Mouse (Mus musculus): Measurements from ENCODE around the gene Tdrd7.

The Tdrd7 gene

DNA sequence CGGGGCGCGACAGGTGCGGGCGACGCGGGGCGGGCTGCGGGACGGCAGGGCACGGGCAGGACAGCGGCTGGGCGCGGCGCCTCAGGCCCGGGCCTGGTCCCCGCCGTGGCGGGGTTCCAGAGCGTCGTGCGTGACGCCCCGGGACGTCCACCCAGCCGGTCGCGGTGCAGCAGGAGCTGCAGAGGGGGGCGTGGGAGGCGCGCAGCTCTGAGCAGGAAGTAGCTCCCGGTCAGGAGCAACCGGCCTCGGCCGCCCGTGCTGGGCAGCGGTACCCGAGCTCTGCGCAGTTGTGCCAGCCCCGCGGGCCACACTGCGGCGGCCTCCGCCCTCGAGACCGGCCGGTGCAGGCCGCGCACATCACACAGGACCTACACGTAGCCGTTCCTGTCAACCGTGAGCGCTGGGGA is 7.3 kb downstream of the Tdrd7 start:
- no peak for DNase-seq (ENCODE audit: low read depth, low spot score)

DNA sequence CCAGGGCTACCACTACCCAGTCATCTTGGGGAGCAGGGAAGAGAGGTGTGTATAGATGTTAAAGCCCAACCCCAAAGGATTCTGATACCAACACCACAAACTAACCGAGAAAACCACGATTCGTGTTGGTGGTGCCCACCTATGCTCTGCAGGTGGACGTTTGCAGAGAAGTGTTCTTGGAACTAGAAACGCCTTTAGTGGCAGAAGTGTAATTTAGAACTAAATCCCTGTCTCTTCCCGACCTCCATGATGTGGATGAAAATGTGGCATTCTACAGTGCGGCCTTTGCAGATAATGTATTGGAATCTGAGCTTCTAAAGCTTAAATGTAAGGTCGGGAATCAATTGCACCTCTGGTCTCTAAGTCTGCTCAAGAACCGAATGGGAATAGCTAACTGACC is 7.8 kb downstream of the Tdrd7 start:
- no peak for DNase-seq (ENCODE audit: low read depth, low spot score)

DNA sequence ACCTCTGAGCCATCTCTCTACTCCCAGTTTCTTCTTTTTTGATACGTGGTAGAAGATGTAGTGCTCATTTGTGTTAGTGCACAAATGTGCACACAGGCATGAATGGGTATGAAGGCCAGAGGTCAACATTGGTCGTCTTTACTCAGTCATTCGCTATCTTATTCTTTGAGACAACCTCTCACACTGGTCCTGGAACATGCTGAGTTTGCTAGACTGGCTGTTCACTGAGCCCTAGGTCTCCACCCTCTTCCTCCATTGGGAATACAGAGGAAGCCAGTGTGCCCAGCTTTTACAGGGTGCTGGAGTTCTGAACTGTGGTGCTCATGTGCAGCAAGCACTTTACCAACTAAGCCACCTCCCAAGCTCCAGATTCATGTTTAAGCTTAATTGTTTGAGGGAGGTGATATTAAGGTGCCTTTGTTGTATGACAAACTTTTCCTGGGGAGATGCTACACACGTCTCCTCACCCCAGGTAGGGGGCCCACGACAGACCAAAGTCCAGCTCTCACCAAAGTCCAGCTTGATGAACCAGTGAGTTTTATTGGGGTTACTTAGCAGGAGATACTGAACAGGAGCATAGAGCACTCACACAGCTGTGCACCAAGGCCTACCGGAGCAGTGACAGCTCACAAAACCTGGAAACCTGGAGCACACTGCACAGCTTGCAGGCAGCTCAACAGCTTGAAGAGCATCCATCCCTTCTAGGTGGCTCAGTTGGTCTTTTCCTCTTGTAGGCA is 12.0 kb downstream of the Tdrd7 start:
- DNase-seq (ENCODE audit: low read depth, low spot score) = no peak

DNA sequence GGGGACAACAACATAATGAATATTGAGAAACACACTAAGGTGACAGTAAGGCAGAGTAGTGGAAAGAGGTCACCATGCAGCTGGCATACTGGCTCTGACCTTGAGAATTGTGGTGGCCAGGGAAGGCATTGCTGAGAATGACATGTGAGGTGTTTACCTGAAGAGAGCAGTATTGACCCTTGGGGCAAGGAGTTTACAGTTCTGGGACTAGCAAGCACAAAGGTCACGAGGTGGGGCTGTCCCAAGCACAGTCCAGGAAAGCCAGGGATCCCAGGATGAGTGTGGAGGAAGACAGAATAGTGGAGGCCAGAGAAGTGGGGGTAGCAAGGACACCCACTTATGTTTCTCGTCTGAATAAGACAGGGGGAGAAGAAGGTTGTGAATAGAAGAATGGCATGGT is 14.8 kb downstream of the Tdrd7 start:
- no peak for DNase-seq (ENCODE audit: low read depth, low spot score)

DNA sequence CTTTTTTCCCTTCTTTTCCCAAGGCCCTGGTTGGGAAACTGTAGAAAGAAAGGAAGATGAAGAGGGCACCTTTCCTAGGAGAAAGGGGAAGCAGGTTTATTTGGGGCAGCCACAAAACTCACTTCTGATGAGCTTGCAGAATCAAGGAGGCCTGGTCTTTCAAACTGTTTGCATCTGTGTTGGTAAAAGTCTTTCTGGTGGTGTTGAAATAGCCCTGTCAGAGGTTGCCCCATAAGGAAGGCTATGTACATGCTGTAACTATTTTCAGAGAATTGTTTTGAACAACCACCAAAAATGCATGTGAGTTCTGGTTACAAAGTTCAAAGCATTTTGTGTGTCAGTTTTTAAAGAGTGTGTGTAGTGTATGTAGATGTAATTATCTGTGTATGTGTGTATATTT is 15.9 kb downstream of the Tdrd7 start:
- DNase-seq (ENCODE audit: low read depth, low spot score) = no peak

DNA sequence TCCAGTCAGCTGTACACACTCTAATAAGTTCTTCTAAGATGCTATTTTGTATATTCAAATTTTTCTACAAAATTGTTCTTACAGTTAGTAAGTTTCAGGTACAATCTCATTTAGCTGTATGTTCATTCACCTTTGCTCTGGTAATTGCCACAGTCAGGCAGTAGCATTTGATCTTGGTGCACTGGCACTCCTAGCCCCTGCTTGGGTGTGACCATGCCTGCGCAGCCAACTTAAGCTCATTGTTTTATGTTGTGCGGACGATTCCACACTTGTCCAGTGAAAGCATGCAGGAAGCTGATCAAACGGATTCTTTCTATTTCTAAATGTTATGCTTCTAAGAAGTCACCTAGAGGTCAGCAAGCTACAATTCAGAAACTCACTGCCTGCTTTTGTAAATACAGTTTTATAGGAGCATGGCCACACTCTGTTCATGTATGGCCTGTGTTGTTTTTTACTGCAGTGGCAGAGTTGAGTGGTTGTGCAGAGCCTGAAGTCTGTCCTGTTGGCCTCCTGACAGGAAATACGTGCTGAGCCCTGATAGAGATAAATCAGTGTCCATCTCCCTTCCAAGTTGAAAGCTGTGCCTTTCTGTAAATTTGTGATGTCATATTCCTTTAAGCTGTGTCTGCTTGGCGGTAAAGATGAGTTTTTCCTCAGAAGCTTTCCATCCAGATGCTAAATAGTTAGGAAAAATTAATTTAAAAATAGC is 25.4 kb downstream of the Tdrd7 start:
- no peak for DNase-seq (ENCODE audit: low read depth, low spot score)

DNA sequence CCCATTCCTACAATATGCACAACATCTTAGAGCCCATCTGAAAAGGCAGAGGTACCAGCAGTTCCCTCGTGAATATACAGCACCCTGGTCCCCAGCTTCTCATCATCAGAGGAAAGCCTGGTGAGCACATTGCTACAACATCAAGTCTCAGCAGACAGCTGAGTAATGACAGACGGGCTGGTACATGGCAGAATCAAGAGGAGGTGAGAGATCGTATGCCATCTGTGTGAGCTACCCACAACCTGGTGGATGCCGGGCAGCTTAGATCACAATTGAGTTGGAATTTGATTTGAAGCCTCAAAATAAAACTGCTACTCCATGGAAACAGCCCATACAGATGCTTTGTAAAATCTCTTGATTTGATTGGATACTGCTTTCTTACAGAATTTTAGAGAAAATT is 33.4 kb downstream of the Tdrd7 start:
- DNase-seq (ENCODE audit: low read depth, low spot score) = peak; percentile 53

DNA sequence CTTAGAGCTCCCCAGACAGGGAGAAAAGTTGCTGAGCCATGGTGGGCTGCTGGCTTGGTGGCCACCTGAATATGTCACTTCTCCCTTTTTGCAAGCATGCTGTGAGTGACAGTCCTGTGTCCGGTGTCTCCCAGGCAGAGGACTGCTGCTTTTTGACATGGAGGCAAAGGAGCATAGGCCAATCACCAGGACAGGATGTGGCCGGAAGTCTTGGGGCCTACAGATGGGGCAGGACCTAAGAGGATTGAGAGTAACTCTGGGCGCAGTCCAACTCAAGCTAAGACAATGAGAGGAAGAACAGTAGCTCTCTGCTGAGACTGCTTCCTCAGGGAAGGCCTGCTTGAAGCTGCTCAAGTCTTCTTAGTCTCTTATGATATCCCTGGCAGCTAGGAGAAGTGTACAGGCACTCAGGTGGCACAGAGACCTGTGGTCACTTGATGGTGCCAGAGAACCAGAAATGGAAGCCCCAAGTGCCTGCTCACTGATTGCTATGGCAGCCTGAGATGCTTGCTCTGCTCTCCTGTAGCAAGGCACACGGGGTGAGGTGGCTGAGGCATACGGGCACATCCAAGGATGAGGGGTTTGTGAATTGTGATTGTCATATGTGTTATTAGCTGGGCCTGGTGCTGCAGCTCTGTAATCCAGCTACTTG is 43.1 kb downstream of the Tdrd7 start:
- no peak for DNase-seq (ENCODE audit: low read depth, low spot score)

DNA sequence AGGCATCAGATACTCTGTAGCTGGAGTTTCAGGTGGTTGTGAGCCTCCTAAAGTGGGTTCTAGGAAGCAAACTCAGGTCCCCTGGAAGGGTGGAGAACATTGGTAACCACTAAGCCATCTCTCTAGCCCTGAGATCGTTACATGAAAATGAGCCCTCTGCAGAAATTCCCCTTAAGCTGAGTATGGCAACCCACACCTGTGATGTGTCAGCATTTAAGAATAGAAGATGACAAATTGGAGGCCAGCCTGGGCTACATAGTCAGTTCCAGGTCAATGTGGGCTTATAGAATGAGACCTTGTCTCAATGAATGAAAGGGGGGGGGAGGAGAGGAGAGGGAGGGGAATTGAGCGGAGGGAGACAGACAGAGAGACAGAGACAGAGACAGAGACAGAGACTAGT is 46.6 kb downstream of the Tdrd7 start:
- DNase-seq (ENCODE audit: low read depth, low spot score) = no peak

DNA sequence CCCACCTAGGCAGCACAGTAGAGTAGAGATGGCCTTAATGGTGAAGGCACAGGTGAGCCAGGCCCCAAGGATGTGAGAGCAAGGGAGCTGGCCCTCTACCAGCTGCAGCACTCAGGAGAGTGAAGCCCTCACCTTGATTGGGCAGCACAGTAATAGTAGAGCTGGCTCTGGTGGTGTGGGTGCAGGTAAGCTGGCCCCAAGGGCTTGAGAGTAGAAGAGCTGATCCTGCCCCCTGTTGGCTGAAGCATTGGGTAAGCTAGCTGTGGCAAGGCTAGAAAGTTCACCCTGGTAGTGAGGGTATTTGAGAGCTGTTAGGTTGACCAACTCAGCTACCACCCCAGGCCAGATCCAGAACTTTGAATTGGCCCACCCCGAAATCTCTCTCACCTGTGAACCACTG is 50.5 kb downstream of the Tdrd7 start:
- DNase-seq (ENCODE audit: low read depth, low spot score) = no peak

DNA sequence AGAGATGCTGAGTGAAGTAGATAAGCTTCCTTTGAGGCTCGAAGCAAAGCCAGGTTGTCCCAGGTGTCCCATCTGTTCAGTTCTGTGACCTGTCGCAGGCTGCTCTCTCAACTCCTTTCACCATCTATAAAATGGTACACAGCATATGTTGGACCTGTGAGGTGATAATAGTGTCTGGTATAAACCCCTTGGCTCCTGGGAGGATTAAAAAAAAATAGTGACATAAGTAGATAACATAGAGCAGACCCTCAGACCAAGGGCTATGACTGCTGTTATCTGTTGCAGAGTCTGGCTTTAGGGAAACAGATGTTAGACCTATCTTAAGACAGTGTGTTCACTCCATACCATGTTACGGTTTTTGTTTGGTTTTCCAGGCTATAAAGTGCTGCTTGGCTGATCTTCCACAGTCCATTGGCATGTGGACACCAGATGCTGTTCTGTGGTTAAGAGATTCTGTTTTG is 57.9 kb downstream of the Tdrd7 start:
- DNase-seq (ENCODE audit: low read depth, low spot score) = no peak

DNA sequence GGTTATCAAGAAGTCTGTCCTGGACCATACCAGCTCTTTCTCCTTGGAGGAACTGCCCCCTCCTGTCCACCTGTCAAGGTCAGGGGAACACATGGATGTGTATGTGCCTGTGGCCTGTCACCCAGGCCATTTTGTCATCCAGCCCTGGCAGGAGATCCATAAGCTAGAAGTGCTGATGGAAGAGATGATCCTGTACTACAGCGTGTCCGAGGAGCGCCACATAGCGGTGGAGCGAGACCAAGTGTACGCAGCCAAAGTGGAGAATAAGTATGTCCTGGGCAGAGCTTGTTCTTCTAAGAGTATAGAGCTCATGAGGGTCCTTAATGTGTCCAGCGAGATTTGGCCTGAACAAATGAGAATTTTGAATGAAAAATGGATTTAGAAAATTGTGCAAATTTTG is 60.8 kb downstream of the Tdrd7 start:
- no peak for DNase-seq (ENCODE audit: low read depth, low spot score)

DNA sequence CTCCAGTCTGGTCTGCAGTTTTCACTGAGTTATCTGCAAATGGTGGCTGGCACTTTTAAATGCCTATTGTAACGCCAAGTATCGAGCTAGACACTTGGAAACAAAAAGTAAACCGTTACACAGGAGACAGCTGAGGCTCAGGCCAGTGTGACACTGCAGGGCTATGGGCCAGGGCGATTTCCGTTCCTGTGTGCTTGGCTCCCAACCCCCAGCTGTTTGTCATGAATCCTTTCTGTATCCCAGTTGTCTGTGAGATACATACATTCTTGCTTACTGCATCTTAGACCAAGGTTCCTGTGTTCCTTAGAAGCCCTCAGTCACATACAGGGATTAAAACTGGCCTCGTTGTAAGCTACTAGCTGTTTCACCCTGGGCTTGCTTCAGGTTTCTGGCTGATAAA is 63.1 kb downstream of the Tdrd7 start:
- DNase-seq (ENCODE audit: low read depth, low spot score) = no peak

DNA sequence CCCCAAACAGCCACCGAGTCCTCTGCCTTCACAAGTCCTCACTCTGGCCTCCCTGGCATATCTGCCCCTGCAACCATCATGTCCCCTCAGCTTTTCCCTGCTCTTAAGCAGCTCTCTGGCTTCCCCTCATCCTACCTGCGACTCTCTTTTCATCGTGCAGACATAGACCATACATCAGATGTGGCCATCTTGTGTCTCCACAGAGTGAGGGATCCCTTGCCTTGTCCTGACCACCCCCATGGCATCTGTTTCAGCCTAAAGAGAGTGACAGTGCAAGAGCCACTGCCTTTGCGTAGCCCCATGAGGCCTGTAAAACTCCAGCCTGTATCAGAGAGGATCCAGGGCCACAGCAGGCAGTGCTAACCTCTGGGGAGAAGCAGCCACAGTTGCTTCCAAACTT is 63.6 kb downstream of the Tdrd7 start:
- DNase-seq (ENCODE audit: low read depth, low spot score) = no peak

DNA sequence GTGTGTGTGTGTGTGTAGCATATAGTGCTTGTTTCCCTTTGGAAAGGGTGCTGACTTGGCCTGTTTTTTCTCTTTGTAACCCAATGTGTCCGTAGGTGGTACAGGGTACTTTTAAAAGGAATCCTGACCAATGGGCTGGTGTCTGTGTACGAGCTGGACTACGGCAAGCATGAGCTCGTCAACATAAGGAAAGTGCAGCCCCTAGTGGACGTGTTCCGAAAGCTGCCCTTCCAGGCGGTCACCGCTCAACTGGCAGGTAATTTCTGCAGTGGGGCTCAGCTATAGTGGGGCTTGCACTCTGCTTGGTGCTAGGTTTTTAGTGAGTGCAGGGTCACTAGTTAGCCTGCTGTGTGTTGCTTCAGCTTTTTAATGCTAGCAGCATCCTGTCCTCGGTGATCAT is 64.4 kb downstream of the Tdrd7 start:
- no peak for DNase-seq (ENCODE audit: low read depth, low spot score)

DNA sequence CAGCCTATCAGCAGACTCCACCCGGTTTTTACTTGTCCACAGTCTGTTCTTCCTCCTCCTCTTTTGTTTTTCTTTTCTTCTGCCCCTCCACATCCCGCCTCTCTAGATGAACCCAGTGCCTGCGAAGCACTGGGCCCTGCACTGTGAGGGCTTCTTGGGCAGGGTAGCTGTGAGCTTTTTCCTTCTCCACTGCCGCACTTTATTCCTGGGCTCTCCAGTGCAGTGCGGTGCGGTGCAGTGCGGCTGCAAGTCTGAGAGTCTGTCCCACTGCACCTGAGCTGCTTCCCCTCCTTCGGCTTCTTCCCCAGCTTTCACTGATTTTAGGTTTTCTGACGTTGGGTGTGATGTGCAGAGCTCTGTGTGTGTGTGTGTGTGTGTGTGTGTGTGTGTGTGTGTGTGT is 67.3 kb downstream of the Tdrd7 start:
- DNase-seq (ENCODE audit: low read depth, low spot score) = no peak

DNA sequence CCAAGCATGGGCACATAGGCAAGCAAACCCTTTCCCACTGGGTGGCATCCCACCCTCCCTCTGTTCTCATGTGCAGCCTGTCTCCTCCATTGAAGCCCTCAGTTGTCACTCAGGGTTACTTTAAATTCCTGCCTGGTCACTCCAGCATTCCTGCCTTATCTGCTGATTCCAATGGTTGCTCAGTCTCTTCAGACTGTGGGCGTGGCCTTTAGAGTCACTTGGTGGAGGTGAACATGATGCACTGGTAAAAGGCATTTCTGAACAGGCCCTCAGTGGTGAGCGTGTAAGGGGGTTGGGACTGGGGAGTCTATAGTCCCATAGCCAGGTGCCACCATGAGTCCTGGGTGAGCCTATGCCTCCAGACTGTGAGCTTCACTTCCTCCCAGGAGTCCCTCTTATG is 68.1 kb downstream of the Tdrd7 start:
- DNase-seq (ENCODE audit: low read depth, low spot score) = no peak

DNA sequence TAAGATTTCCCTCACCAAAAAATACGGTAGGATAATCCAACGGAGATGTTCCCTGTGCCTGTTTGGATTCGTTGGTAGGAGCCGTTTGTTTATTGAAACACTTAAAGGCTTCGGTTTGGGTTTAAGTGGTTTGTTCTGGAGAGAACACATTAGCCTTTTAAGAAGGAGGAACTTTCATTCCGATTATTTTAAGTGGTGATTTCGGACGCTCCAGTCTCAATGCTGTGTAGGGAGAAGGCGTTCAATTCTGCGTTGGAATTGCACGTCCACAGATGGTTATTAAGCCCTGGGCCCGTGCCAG is 73.4 kb downstream of the Tdrd7 start:
- no peak for DNase-seq (ENCODE audit: low read depth, low spot score)

DNA sequence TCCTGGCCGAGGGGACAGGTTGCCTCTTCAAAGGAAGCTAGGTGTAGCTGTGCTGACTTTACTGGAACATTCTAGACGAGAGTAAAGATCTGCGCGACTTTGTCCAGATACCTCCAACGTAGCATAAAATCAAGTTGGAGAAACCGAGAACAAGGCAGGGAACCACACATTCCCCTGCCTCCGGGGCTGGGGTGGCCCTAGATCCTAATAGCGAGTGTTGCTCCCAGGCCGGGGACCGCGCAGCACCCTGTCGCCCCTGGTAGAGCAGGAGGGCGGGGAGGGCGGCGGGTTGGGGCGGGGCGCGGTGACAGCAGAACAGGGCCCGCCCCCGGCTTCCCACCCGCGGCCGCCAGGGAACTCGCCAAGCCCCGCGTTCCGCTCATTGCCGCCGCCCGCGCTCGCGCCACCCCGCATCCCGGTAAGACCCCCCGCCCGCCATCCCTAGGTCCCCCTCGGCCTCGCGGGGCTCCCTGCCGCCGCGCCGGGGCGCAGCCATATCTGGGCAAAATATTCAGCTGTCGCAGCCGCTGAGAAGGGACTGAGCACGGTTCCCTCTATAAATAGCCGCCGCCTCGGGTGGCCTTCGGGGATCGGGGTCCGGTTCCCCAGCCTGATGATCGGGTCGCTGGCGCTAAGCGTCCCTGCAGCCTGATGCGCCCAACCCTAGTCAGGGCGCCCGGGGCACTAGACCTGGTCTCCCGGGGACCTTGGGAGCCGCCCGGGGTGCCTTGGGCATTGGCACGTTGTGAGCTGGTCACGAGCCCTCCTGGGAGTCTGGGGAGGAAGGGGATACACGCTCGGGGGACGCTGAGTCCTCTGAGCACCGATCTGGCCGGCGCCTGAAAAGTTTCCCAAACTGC is 74.0 kb downstream of the Tdrd7 start, which contains the start of gene Tmod1:
Gene Tmod1, plus strand, starts transcription at position 44 of the 860 bp plus-strand sequence.
- no peak for DNase-seq (ENCODE audit: low read depth, low spot score)

DNA sequence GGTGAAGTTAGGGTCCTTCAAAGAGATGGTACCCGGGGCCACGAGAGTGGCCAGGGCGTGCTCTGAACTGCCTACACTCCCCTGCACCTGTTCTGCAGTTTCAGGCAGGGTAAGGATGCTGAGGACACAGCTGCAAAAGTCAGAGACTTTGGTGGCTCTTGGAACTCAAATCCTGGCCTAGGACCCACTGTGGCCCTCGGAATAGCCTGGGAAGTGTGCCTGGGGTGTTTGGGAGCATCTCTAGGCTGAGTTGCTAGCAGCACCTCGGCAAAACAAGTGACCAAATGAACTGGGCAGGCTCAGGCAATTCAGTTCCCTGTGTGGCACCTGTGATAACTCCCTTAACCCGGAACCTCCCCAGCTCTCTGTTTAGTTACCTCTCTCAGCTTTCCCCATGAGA is 74.8 kb downstream of the Tdrd7 start:
- no peak for DNase-seq (ENCODE audit: low read depth, low spot score)

DNA sequence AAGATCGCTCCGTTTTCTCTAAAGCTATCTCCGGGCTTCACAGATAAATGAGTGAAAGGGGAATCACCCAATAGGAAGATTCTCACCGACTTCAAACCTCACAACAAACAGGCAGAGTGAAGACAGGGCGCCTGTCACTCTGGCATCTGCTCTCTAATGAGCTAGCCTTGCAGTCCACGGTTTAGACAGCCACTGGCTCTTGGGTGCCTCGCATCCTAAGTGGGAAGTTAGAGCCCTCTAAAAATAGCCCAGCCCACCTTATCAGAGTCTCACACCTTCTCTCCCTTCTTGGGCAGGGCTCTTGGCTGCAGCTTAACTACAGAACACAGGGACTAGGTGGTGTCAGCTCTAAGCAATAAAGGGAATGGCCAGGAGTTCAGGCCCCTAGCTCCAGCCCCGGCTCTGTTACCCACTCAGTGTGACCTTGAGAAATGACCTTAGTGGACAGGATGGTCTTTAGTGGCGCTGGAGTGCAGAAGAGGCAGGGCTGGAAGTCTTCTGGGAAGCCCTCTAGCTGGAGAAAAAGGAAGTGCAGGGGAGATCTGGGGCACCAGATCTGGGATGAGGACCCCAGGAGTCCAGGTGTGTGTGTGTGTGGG is 75.6 kb downstream of the Tdrd7 start:
- DNase-seq (ENCODE audit: low read depth, low spot score) = no peak

All from telencephalon, adult 2 months (tissue).